Mouse (Mus musculus): ENCODE results near the gene Elovl3.

DNA sequence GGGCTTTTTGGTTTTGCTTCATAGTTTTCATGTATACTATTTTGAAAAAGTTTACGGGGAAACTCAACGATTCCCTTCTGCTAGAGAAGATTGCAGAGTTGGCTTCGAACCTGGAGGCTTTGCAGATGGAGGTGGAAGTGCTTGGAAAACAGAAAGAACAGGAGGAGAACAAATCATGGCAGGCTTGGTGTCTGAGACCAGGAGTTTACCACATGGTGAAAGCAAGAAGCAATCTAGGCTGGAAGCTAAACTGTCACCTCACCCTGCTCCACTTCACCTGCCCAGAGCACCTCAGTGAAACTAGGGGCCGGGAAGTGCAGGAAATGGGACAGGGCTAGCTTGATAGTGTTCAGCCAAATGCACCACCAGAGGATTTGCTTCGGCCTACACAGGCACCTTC, 35.3 kb upstream of the Elovl3 start:
- TF ChIP-seq EP300 (IDR thresholded peaks at IDR 0.05; ENCODE audit: insufficient read depth, low read depth, low read length) = no peak
- no peak for TF ChIP-seq CTCF (IDR thresholded peaks at IDR 0.05; ENCODE audit: low read depth, low read length)
